Mouse (Mus musculus) kidney, embryonic 14.5 days (tissue): Measurements from ENCODE around the gene Bcap29. TPM values are rescaled to one million over a fixed set of nuclear protein-coding genes. Genes with fewer than 3 reads are reported as not detected.

Experiments
- ATAC-seq: fragments of 200-750 bp; cut with Nextera tagmentation; 2 replicates; pipeline ENCODE4 v1.8.0; 2017; ENCODE audit warnings: moderate number of reproducible peaks, mild to moderate bottlenecking, moderate TSS enrichment, moderate library complexity; ENCODE audit not compliant: low FRiP score, low TSS enrichment
- H3K27ac ChIP-seq: fragments of 300-500 bp; sonication (generic); 2 replicates; pipeline ENCODE4 v1.5.1; 2014; ENCODE audit warnings: low read depth, mild to moderate bottlenecking, low read length, moderate library complexity, mixed read lengths
- H3K27me3 ChIP-seq: fragments of 300-500 bp; sonication (generic); 2 replicates; pipeline ENCODE4 v1.6.1; 2014; ENCODE audit warnings: mild to moderate bottlenecking, low read length; ENCODE audit not compliant: control insufficient read depth, insufficient read depth
- H3K36me3 ChIP-seq: fragments of 300-500 bp; sonication (generic); 2 replicates; pipeline ENCODE4 v1.6.1; 2014; ENCODE audit warnings: low read length, mixed read lengths; ENCODE audit not compliant: control insufficient read depth, insufficient read depth
- H3K4me1 ChIP-seq: fragments of 300-500 bp; sonication (generic); 2 replicates; pipeline ENCODE4 v1.6.1; 2014; ENCODE audit warnings: low read length, mixed read lengths; ENCODE audit not compliant: control insufficient read depth, insufficient read depth
- H3K4me2 ChIP-seq: fragments of 300-500 bp; sonication (generic); replicated peaks from 2 replicates; pipeline ENCODE4 v1.6.1; 2014; ENCODE audit warnings: low read depth, mild to moderate bottlenecking, low read length
- H3K4me3 ChIP-seq: fragments of 300-500 bp; sonication (generic); 2 replicates; pipeline ENCODE4 v1.5.1; 2014; ENCODE audit warnings: mild to moderate bottlenecking, low read length
- H3K9ac ChIP-seq: fragments of 300-500 bp; sonication (generic); 2 replicates; pipeline ENCODE4 v1.6.1; 2014; ENCODE audit warnings: low read depth, mild to moderate bottlenecking, low read length, moderate library complexity
- H3K9me3 ChIP-seq: fragments of 300-500 bp; sonication (generic); 2 replicates; pipeline ENCODE4 v1.6.1; 2016; ENCODE audit warnings: low read length; ENCODE audit not compliant: control insufficient read depth
- WGBS: fragments of 180-500 bp; shearing (Covaris S2); extraction: QIAGEN DNeasy Blood & Tissue Kit; methylation state at CpG from one replicate; pipeline ENCODE4 v1.1.7; 2014; 5-methylcytosine and 5-hydroxymethylcytosine counted together
- polyA plus RNA-seq: library from polyadenylated mRNA; unstranded; fragments of >200 nt; fragmentation: Nextera tagmentation; extraction: Ambion mirVana; gene quantifications from 2 replicates; pipeline ENCODE4 v1.2.1, GENCODE M21; 2014

The Bcap29 gene
- polyA plus RNA-seq, 1 experiment from 2014 or later = 33.4 TPM

DNA sequence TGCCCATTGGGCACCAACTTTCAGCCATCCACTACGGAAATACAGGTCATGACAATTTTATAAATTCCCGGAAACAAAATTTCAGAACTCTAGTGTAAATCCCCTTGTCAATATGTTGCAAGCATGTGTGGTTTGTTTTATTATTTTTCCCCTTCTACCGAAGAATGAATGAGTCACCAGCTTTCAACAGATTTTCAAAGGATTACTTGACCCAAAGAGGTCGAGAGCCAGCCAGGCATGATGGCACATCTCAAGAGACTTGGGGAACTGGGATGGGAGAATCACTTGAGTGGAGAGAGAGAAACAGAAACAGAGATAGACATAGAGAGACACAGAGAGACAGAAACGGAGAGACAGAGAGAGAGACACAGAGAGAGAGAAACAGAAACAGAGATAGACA lies 73.7 kb downstream of the Bcap29 start:
- Histone ChIP-seq H3K9me3 (no peaks in the 10 kb centered on the region), H3K4me2 (no peak overlapping the region), H3K27ac (no peak overlapping the region), H3K9ac (no peak overlapping the region), H3K27me3 (peaks cover 55% of the 10 kb centered on the region), H3K36me3 (no peaks in the 10 kb centered on the region), H3K4me1 (no peaks in the 10 kb centered on the region), H3K4me3 (no peak overlapping the region)
- WGBS = 75% methylated on average over 5 of the region's 5 CpGs
- no peak for ATAC-seq

DNA sequence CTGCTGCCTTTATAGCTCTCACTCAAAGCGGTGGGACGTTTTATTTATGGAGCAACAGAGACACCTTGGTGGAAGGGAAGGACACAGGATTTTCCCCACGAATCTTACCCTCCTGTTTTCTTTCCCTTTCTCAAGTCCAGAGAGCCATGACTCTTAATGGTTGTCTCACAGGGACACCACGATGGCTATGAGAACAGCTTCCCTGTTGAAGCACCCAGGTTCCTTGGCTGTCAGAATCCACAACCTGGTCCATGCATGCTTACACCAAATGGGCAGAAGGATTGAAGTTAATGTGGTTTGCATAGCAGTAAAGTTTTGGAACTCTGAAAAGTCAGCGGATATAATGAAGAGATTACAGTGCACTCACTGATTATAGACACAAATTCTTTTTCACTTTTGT lies 74.5 kb downstream of the Bcap29 start:
- Histone ChIP-seq H3K4me3 (no peak overlapping the region; the same call in 1 of the 2 replicates), H3K4me2 (peak overlapping the region; percentile 73; the same call in 1 of the 2 replicates), H3K4me1 (no peaks in the 10 kb centered on the region), H3K9me3 (no peaks in the 10 kb centered on the region), H3K9ac (no peak overlapping the region), H3K27ac (no peak overlapping the region), H3K36me3 (no peaks in the 10 kb centered on the region), H3K27me3 (peaks cover 57% of the 10 kb centered on the region)
- WGBS = 15% methylated on average over 5 of the region's 5 CpGs
- ATAC-seq = no peak

DNA sequence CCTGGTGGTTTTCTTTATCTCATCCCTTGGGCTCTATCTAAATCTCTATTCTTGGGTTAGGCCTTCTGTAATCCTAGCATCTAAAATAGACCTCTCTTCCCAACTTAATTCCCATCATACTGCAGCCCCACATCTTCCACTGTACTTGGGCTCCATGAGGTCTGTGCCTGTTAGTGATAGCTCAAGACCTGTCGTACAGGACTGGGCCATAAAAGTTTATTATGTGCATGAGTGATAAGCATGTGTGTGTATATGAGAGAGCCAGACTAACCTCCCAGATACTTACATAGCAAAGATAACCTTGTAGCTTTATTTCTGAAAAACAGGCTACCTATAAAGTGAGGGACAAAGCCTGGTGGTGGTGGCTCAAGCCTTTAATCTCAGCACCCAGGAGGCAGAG lies 80.1 kb downstream of the Bcap29 start:
- Histone ChIP-seq H3K4me2 (no peak overlapping the region), H3K4me1 (no peaks in the 10 kb centered on the region), H3K27ac (no peak overlapping the region), H3K9me3 (no peaks in the 10 kb centered on the region), H3K4me3 (no peak overlapping the region), H3K36me3 (no peaks in the 10 kb centered on the region), H3K9ac (no peak overlapping the region), H3K27me3 (peaks cover 33% of the 10 kb centered on the region)
- no peak for ATAC-seq
- 72% methylated on average over 1 of the region's 1 CpGs for WGBS

DNA sequence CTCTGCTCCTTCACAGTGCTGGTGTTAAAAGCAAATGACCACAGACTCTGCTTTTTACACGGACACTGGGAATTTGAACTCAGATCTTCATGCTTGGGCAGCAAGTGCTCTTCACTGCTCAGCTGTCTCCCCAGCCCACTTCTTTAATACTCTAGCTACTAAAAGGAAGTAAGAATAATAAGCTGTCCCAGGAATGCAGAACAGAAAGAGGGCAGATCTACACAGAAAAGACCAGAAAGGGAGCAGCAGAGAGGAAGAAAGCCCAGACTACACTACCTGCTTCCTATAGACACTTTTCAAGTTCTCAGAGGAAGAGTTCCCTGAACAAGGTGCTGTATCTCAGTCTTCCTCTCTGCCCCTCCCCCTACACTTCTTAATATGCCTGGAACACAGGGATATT lies 83.2 kb downstream of the Bcap29 start:
- Histone ChIP-seq H3K9me3 (no peaks in the 10 kb centered on the region), H3K27ac (no peak overlapping the region), H3K27me3 (peaks cover 11% of the 10 kb centered on the region), H3K36me3 (no peaks in the 10 kb centered on the region), H3K9ac (no peak overlapping the region), H3K4me3 (no peak overlapping the region), H3K4me2 (no peak overlapping the region), H3K4me1 (no peaks in the 10 kb centered on the region)
- ATAC-seq = no peak
- 60% methylated on average over 1 of the region's 1 CpGs for WGBS

DNA sequence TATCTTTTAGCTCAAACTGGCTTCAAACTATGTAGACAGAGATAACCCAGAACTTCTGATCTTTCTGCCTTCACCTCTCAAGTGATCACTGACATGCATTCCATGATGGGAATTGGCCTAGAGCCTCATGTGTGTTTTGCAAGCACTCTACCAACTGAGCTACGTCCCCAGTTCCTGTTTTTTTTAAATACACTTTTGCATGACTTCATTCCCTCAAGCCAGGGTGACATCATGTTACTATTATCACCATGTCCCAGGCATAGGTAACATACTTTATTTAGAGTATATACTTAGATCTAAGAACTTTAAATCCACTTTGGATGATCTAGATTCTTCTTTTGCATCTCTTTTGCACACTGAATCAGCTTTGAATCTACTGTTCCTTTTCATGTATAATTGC lies 88.4 kb downstream of the Bcap29 start:
- 76% methylated on average over 1 of the region's 1 CpGs for WGBS
- no peaks in the 10 kb centered on the region for H3K27me3 ChIP-seq
- no peak overlapping the region for H3K9ac ChIP-seq
- H3K36me3 ChIP-seq = no peaks in the 10 kb centered on the region
- H3K9me3 ChIP-seq = no peaks in the 10 kb centered on the region
- no peak overlapping the region for H3K27ac ChIP-seq
- no peaks in the 10 kb centered on the region for H3K4me1 ChIP-seq
- H3K4me3 ChIP-seq = no peak overlapping the region
- no peak overlapping the region for H3K4me2 ChIP-seq
- no peak for ATAC-seq

DNA sequence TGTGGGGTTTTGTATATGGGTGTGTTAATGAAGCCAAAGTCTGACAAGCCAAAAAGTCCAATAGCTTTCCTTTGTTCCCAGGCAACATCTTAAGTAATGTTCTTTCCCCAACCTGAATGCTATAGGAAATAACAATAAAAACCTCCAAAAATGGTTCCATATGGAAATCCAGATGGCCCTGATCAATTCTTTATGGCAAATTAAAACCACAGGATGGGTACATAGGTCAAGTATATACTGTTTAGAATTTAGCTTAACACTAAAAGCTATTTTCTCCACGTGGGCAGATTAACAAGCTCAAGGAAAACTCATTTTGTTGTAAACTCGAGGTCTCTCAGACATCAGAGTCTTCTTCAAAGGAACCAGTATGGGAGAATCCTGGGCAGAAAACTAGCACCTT lies 89.2 kb downstream of the Bcap29 start:
- H3K4me3 ChIP-seq = no peak overlapping the region
- 21% methylated on average over 2 of the region's 2 CpGs for WGBS

DNA sequence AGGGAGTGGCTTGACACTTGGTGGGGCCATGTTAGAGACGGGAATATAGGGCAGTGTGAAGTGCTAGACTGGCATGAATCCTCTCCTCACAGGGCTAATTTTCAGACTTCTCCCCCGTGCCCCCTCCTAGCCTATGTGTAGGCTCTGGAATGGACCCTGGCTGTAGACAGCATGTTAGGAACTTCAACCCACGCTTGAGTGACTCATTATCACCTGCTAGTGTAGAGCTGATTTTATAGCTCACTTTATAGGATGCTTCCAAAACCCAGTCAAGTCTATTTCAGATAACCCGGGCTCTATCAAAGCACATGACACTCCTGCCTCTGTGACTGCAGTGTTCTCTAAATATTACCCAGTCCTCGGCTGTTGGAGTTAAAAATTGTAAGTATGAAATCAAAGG lies 92.9 kb downstream of the Bcap29 start:
- 66% methylated on average over 5 of the region's 5 CpGs for WGBS
- Histone ChIP-seq H3K9me3 (no peaks in the 10 kb centered on the region), H3K27me3 (no peaks in the 10 kb centered on the region), H3K9ac (no peak overlapping the region), H3K4me1 (no peaks in the 10 kb centered on the region), H3K36me3 (no peaks in the 10 kb centered on the region), H3K4me2 (no peak overlapping the region), H3K4me3 (no peak overlapping the region), H3K27ac (no peak overlapping the region)
- ATAC-seq = no peak

More for the DNA sequence above, 89.2 kb downstream of the Bcap29 start:
- Histone ChIP-seq H3K4me2 (no peak overlapping the region), H3K27me3 (no peaks in the 10 kb centered on the region), H3K9me3 (no peaks in the 10 kb centered on the region), H3K36me3 (no peaks in the 10 kb centered on the region), H3K9ac (no peak overlapping the region), H3K4me1 (no peaks in the 10 kb centered on the region), H3K27ac (no peak overlapping the region)
- no peak for ATAC-seq

Other genes starting within 250 kb of the Bcap29 start
- not detected in 2 replicates for gene Slc26a3, start 243.8 kb downstream of the Bcap29 start, polyA plus RNA-seq
- gene Cbll1, start 135.0 kb downstream of the Bcap29 start, polyA plus RNA-seq = 15.4 and 26.1 TPM in 2 replicates
- 0.22 TPM in 1 of 2 replicates, not detected in the other for gene Slc26a4, start 74.7 kb downstream of the Bcap29 start, polyA plus RNA-seq
- 12.4 and 15.8 TPM in 2 replicates for gene Dus4l, start 20.2 kb upstream of the Bcap29 start, polyA plus RNA-seq
- 26.2 and 37.4 TPM in 2 replicates for gene Cog5, start 20.2 kb upstream of the Bcap29 start, polyA plus RNA-seq
- gene Gpr22, start 79.3 kb upstream of the Bcap29 start, polyA plus RNA-seq = 0.39 and 0.60 TPM in 2 replicates